Mouse (Mus musculus): Measurements from ENCODE around the gene Slc34a1.

- TF ChIP-seq EP300 (IDR thresholded peaks at IDR 0.05; ENCODE audit: insufficient read depth, low read depth, low read length) (no peak), CTCF (IDR thresholded peaks at IDR 0.05; ENCODE audit: low read depth, low read length) (no peak), POLR2A (IDR thresholded peaks at IDR 0.05; ENCODE audit: insufficient read depth, low read length) (no peak)
These were observed 23.6 kb upstream of the Slc34a1 start for GRCm38 (mm10) chr13:55374206-55374924.

Measured in ES-Bruce4 (cell line).